Mouse (Mus musculus) heart, adult 11 months (tissue): Measurements from ENCODE around the gene Arl14.

ENCODE experiments used
- DNase-seq: peaks from one replicate; pipeline ENCODE4 v3.0.0; 2022

Gene Arl14

DNA sequence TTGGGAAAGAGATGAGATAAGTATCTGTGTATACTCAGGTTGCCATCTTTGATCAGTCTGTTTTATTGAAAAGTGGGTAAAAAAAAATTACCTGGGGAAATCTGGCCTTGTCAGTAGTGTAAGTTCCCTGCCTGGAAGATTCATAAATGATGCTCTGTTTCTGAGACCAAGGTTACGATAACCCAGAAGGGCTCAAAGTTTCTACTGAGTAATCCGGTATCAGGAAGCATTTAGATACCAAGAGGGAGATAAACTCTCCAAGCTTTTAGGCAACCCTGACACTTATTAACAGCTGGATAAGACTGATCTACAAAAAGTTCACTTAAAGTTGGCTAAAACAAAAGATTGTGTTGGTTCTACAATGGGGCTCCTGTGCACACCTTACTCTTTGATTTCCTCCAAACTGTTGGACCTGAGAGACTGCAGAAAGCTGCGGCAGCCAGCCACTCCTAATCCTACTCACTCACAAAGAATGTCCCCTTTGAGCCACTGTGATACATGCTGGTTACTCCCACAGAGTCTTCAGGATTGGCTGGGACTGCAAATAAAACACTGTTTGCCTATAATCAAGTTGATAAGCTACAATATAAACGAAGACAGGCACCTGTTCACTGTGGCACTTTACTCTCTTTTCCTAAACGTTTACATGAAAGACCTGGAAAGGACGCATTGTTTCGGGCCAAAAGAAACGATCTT, at the start of gene Arl14:
TSS of gene Arl14 (plus strand) at position 614 of the 696 bp plus-strand sequence.
- DNase-seq: peak; percentile 58

DNA sequence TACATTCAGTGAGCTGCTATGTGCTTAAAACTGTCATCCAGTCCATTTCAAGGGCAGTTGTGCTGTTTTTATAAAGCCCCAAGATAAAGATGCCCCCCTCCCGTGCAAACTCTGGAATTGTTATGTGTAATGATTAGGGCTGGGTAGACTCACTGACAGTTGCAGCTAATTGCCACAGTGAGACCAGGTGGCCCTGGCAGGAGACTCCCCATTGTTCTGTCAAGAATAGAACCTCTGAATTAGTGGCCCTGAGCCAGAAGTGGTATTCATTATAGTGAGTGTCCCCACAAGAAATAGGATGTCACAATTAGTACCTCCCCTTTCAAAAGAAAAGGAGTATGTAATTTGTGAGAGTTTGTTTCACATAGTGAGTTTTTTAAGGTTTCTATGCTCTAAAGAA, 47.0 kb upstream of the Arl14 start:
- peak; percentile 87 for DNase-seq

DNA sequence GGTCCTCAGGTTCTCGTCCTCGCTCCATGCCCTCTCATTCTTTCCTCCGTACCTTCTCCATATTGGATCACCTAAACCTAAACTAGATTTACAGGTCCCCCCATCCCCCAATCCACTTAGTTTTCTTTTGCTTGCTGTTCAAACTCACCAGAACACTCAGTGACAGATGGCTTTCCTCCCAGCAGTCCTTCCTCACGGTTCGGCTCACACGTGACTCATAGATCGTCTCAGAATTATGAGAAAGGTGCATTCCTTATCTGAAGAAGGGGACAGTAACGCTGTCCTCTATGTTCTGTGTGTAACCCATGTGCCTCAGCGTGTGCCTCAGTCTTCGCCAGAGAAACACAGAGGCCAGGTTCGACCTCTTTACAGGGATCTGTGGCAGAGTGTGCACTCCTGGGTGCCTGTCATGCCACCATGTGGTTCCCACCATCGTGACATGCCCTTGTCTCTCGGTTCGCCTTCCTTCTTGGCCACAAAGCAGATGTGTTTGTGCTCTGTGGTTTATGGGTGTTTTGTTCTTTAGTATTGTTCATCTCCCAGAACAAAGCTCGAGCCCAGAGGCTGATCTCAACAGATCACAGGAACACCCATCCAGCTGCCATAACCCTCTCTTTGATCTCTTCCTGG, 44.9 kb upstream of the Arl14 start:
- peak; percentile 83 for DNase-seq

DNA sequence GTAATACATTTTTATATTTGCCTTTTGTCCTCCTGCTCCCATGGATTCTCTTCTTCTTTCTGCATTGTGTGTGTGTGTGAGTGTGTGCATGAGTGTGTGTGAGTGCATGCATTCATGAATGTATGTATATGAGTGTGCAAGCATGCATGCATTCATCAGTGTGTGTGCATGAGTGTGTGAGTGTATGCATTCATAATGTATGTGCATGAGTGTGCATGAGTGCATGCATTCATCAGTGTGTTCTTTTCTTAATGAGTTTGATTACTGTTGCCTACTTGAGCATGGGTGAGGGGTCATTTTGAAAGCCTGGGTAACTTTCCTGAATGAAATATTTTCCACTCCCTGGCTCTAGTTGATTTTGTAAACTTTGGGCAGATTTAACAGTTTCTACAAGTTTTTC, 44.3 kb upstream of the Arl14 start:
- no peak for DNase-seq

DNA sequence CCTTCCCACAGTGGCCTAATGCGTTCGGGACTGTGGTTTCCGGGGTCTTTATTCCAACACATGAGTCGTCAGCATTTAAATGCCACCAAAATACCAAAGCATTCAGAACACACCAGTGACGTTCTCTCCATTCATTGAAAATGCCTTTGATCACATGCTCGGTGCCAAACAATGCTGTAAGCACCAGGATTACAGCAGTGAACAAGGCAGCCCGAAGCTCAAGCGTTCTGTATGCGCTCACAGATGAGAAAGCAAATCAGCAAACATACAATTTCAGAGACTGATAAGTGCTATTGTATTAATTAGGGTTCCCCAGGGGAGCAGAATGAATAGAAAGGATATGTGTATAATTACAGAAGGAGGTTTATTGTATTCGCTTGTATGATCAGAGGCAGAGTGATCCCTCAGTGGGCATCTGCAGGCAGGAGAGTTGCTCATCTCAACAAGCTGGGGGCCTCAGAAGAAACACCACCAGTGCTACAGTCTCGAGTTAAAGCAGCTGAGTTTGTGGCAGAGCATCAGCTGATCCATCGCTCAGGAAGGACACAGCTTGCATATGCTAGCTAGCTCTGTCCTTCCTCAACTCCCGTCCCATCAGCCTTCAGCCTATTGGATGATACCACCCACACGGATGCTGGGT, 43.7 kb upstream of the Arl14 start:
- no peak for DNase-seq

DNA sequence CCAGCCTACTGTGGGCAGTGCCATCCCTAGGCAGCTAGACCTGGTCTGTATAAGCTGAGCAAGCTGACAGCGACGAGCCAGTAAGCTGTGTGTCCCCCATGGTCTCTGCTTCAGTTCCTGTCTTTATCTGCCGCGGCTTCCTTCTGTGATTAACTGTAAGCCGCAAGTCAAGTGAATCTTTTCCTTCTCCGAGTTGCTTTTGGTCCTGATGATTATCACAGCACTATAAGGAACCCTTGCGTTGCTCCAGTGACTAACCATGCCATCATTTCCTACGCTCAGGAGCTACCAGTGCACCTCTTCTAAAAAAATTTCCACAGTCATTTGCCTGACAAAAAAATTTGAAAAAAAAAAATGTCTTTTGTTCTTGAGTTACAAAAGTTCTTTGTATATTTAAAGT, 40.7 kb upstream of the Arl14 start:
- no peak for DNase-seq

DNA sequence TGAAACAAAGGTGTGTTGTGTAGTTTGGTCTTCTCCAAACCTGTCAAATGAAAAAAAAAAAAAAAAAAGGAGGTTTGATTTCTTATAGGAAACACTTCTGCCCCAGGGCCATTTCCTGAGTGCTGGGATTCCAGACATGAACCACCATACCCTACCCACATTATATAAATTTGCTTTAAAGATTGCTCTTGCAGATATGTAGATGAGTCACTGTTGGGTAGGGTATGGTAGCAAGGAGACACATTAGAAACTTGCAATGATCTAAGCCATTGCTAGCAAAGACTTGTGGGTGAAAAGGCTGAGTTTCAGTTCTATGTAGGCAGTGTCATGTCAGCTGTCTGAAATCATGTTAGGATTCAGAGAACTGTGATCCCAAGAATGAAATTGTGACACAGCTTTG, 40.0 kb upstream of the Arl14 start:
- DNase-seq: no peak

DNA sequence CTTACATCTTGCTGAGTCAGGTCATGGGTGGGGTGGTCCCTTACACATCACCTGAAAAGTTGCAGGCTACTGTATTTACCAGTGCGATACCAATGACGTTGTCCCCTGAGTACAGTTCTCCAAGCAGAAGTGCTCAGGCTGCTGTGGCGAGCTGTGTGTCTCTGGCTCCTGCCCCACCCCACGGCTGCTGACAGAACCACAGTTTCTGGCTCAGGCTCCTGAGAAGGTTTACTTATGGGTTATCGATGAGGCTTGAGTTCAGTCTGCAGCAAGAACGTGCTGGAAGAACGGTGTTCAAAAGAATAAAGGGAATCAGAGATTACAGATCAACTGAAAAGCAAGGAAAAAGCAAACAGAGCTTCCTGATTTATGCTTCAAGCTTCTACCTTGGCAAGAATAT, 37.0 kb upstream of the Arl14 start:
- DNase-seq: peak; percentile 33

DNA sequence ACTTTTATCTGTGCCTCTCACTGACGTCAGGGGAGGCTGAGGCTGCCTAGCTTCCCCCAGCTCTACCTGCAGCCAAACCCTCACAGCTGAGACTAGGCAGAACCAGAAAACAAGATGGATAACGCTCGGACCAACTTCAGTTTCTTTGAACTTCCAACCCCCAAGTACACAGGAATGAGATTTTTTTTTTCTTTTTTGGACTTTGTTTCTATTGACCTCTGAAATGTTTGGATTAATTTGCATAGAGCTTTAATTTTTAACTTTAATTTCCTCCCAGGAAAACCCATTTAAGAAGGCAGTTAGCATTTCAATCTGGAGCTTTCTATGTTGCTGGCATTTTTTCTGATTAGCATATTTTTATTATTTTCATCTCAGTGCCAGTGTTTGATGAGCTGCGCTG, 36.2 kb upstream of the Arl14 start:
- no peak for DNase-seq

DNA sequence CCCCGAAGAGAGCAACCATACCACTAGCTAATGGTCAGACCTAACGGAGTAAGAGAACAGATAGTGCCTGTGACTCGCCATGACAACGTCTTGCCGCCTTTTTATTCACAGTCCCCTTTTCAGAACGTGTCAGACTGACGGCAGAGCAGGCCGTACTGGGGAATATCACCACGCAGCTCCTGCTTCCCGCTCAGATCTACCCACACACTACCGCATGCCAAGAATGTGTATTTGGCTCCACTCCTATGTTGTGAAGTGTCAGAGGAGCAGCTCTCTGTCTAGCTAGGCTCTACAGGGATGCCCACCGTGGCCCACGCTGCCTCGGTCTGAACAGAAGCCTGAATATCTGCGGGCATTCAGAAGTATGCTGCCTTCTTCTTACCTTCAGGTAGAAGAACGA, 35.6 kb upstream of the Arl14 start:
- no peak for DNase-seq

DNA sequence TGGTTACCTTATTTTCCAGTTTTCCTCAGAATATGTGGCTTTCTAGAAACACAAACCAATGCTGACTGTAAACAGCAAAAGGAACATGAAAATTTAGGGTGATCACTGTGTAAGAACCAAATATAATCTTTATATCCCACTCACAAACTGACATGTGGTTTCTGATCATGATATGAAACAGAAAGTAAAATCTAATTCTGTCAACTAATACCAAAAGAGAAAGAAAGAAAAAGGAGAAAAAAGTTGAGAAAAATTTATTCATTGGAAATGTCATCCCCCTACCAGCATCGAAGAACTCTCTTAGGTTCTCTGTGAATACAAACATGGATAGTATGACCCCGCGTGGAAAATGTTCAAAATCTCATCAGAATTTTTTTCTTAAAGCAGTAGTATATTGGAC, 29.2 kb upstream of the Arl14 start:
- DNase-seq: no peak

DNA sequence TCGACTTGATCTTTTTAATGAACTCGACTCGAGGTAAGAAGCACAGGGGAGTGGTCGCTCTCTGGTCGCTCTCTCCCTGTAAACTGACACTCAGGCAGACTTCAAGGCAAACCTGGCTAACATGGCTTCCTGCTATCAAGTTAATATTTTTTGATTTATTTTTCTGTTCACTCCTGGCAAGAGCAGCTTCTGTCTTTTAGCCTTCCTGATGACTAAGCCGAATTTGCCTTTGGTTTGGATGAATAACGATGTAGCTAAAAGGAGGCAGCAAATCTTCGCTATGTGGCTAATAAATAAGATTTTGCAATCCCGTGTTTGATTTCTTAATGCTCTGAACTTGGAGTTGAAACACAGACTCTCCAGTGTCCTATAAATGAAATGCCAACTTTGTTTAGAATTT, 27.7 kb upstream of the Arl14 start:
- DNase-seq: peak; percentile 55

DNA sequence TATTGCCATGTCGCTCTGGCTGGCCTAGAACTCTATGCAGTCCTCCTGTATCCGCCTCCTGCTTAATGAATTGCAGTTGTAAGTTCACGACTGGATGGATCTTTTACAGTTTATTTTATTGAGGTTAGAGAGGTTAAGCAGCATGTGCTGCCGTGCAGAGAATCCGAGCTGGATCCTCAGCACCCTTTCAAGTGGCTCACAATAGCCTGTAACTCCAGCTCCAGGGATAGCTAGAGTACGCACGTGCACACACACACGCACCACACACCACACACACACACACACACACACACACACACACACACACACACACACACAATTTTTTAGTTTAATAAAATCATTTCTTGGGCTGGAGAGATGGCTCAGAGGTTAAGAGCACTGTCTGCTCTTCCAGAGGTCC, 27.0 kb upstream of the Arl14 start:
- DNase-seq: peak; percentile 52

DNA sequence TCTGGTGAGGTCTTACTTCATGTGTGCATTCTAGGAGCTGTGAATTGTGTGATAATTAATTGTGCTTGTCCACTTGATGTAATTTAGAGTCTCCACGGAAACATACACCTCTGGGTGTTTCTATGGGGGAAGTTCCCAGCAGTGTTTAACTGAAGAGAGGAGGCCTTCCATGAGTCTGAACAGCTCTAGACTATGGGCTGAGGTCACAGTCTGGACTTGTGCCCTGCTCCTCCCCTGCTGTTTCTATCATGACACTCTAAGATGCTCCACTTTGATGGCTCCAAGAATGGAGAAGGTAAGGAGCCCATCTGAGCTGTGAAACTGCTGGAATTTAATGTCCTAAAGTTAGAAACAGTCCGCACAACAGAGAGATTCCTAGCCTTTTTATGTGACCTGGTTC, 24.1 kb upstream of the Arl14 start:
- peak; percentile 25 for DNase-seq

DNA sequence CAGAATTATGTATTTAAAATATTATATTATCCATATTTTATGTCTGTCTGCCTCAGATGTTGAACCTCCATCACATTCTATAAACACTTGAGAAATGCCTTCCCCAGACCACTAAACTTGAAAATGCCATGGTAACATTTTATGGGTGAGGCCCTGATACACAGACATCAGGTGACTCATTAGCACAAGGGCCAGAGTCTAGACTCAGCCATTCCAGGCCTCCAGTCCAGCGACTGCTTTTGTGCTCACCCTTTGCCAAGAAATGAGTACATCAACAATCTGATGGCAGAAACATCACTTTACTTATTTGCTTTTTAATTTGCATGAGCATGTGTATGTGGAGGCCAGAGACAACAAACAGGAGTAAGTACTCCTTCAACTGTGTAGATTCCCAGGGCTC, 22.0 kb upstream of the Arl14 start:
- DNase-seq: peak; percentile 80

DNA sequence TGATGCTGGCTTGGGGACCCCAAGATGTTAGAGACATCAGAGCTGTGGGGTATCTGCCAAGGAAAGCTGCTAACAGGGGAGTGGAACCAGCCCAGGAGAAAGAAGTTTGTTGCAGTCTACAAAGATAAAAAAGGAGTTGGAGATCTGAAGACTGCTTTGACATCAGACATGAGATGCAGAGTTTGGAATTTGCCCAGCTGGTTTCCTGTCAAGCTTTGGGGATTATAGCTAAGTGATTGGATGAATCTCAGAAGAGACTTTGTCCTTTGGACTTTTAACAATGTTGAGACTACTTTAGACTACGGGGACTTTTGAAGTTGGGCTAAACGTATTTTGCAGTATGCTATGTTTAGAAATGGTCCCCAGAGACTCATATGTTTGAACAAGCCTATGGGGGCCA, 21.0 kb upstream of the Arl14 start:
- no peak for DNase-seq

DNA sequence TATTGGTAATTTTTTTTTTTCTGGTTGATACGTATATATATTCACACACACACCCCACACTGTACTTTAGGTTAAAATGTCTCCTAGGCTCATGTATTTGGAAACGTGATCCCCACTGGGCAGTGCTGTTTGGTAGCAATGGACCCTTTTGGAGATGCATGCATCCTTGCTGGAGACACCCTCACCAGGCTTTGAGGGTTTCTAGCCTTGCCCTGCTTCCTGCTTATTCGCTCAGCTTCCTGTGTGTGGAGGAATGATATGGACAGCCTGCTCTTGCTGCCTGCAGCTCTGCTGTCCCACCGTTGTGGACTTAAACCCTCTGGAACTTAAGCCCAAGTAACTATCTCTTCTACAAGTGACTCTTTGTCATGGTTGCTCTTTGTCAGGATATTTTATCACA, 19.3 kb upstream of the Arl14 start:
- DNase-seq: peak; percentile 58

DNA sequence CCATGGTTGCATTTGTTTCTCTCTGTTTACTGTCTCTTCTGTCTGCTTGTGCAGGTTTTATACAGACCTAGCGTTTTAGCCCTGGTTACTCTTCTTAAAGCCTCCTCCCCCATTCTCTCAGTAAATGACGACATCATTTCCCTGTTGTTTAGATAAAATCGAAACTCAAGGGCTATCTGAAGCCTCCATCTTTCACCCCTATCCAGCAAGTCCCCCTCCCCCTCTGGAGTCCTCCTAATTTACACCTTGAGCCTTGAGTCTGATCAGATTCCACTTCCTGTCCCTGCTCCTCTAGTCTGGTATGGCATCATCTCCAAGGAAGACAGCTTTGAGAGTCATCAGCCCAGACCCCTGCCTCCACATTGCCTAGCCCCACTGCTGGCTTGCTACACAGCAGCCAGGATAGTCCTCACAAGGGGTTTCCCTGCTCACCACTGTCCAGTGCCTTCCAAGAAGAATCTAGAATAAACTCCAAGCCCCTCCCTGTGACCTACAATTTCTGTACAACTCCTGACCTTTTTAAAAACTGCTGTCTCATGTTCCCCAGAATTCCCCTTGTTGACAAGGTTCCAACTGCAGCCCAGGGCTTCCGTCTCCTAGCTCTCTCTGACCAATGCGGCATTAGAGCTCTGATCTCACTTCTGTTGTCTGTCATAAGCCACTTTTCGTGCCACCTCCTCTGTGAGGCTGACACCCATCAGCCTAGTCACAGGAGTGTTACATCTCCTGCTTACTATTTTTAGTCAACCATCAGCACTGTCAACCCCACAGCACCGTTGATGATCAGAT, 16.8 kb upstream of the Arl14 start:
- peak; percentile 89 for DNase-seq

DNA sequence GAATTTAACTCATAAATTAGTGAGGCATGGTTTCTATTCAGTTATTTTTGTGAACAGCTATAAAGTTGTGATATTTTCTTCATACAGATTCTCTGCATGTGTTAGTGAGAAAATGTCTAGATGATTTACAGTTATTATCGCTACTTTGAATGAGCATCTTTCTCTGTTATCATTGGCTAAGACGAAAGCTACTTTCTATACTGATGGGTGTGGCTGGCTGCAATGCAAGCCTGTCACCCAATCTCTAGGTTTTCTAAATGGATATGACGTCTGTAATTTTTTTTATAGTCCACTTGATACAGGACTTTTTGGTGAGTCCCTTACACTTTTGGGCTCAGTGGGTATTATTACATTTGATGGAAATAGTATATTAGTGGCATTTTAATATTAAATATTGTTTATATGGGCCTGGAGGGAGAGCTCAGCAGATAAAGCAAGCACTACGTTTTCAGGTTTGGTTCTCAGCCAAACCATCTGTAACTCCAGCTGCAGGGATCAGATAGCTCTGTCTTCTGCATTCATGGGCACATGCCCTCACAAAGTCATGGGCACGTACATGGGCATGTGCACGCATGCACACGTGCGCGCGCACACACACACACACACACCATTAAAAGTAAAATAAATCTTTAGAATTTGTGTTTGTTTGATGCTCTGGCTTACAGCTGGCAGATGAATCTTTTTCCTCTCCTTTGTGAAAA, 15.9 kb upstream of the Arl14 start:
- DNase-seq: peak; percentile 58

DNA sequence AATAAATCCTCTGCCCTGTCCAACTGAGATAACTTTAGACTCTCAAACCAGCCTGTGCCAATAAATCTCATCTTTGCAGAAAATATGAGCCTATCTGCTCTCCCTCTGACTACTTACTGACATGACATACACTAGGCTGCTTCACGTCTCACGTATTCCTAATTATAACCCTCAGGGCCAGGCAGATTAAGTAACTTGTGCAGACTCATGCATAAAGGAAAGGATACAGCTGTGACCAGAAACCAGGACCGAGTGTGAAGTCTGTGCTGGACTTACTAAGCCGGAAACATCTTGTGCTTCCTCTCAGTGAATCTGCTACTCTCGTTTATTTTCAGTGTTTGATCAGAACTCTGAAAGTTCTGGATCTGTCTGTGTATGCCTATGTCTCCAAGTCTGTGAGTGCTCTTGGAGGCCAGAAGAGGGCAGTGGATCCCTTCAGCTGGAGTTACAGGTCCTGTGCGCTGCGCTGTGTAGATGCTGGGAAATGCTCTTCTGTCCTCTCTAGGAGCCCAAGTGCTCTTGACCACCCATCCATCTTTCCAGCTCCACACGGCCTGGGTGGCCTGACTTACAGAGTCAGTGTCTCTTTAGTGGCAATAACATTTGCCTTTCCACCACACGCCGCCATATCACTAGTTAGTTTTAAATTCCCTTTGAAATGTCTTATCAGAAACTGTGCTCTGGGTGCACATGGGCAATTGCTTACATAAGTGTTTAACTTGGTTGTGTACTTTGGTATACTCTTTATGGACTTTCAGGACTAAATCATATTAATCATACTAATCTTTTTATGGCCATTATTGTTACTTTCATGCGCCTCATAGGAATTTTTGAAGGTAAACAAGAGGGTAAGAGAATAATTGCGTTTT, 13.5 kb upstream of the Arl14 start:
- peak; percentile 84 for DNase-seq

DNA sequence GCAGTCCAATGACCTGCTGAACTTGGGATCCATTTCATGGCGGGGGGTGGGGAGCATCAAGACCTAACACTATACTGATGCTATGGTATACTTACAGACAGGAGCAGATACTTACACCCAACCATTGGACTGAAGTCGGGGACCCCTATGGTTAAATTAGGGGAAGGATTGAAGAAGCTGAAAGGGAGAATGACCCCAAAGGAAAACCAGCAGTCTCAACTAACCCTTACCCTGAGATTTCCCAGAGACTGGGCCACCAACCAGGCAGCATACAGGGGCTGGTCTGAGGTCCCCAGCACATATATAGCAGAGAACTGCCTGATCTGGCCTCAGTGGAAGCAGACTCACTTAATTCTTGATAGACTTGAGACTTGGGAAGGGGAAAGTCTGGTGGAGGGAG, 10.0 kb upstream of the Arl14 start:
- peak; percentile 66 for DNase-seq

DNA sequence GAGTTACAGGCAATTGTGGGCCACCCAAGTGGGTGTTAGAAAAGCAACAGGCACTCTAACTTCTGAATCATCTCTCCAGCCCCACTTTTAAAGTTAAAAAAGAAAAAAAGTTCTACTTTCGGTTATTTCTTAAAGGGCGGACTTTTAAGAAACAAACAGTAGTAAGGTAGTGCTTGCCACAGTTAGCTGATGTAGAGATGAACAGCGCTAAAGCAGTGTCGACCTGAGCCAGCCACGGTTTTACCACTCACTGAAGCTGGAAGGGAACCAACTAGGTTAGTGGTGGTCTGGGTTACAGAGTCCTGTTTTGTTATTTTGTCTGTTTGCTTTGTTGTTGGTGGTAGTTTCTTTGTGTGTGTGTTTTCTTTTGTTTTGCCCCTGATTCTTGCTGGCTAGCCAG, 8.8 kb upstream of the Arl14 start:
- DNase-seq: peak; percentile 33
